Mouse (Mus musculus) cerebellum, adult 9-10 months (tissue): ENCODE results near the gene Xlr3b.
A peak's percentile ranks its signal among the peaks of the same experiment; 100 is the strongest.
"Not testable (repeated sequence)": the region's sequence is repeated elsewhere in the genome, so short reads cannot be mapped to it uniquely, and the experiment has no call there.

Source experiments
- DNase-seq: peaks from one replicate; pipeline ENCODE4 v3.0.0; 2022

The Xlr3b gene

DNA sequence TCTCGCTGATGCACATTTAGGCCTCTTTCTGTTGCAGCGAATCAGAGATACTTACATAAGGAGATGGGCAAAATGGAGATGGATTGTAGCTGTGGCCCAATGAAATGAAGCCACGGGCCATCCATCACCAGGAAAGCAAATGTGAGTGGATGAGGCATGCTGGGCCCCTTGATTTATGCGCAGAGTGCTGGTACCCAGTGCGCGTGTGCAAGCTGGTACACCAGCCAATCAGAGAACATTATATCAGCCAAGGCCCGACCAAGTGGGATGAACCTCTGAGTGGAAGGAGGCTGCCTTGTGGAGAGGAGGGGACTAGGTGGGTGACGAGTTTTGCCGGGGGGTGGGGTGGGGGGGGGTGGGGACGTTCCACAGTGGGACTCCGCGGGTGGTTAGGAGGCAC, at the start of gene Xlr3b:
Xlr3b (plus strand) TSS at position 274 of the 400 bp plus-strand sequence.
- DNase-seq, result peak; percentile 1

- not testable (repeated sequence) for DNase-seq
These were observed 48.8 kb upstream of the Xlr3b start for GRCm38 (mm10) chrX:73143218-73143618.

- DNase-seq, result not testable (repeated sequence)
These were observed 43.5 kb upstream of the Xlr3b start, which contains the start of gene Xlr5b for GRCm38 (mm10) chrX:73148496-73148895. Gene Xlr5b, plus strand, starts transcription at chrX:73148796.

- DNase-seq, result not testable (repeated sequence)
These were observed 42.7 kb upstream of the Xlr3b start, which contains the start of gene DXBay18 for GRCm38 (mm10) chrX:73149350-73149749. Gene DXBay18, minus strand, starts transcription at chrX:73149450.

DNA sequence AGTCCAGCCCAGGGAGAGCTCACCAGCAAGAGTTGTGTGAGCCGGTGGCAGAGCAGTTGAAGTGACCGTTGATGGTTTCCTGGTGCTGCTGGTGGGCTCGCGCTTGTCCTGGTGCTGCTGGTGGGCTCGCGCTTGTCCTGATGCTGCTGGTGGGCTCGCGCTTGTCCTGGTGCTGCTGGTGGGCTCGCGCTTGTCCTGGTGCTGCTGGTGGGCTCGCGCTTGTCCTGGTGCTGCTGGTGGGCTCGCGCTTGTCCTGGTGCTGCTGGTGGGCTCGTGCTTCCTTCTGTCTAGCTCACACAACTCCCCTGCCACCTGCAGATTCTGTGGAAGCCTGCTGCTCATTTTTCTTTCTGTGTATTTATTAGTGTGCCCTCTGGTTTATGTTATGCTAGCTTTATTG, 15.1 kb upstream of the Xlr3b start, which contains the start of gene Spin2d:
Spin2d (minus strand) TSS at position 101 of the 400 bp plus-strand sequence.
- DNase-seq, result not testable (repeated sequence)

DNA sequence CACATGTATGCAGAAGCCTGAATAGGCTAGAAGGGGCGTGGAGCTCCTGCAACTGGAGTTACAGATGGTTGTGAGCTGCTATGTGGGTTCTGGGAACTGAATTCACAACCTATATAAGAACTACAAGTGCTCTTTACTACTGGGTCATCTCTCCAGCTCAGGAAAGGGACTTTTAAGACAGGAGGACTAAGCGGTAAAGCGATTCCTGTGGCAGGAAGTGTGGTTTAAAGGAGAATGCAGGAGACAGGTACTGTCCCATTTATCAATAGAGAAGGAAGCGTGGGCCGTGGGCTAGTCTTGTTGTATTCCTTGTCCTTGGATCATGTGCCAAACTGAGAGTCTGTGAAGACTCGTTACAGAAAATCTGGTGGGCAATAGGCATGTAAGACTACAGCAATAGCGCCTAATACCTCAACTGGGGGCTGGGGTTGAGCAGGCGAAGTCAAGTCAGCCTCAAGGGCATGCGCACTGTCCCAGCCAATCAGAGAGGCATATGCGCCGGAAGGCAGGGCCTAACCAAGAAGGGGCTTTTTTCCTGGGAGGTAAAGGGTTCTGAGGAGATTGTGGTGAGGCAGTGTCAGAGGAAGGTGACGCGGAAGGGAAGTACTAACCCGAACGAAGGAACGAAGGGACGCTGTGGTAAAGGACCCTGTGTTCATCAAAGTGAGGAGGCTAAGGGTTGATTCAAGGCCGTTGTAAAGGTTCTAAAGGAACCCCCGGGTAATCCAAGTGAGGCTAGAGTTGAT, 22.0 kb downstream of the Xlr3b start, which contains the start of gene Xlr4b:
Xlr4b (plus strand) TSS at position 515 of the 746 bp plus-strand sequence.
- not testable (repeated sequence) for DNase-seq

DNA sequence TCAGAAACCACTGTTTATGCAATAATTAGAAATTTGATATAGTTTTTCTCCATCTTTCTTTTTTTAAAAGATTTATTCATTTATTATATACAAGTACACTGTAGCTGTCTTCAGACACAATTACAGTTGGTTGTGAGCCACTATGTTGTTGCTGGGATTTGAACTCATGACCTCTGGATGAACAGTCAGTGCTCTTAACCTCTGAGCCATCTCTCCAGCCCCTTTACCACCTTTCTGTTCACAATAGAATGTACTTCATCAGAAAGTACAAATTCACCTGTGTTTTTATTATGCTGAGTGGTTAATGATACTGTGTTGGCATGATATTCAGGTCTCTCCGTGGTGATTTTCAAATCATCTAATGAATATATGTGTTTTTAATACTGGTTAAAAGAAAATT, 33.4 kb downstream of the Xlr3b start:
- DNase-seq, result no peak

- peak; percentile 81 for DNase-seq
These were observed 36.1 kb downstream of the Xlr3b start, which contains the start of gene F8a for GRCm38 (mm10) chrX:73227914-73228605. Gene F8a, plus strand, starts transcription at chrX:73228291.

GRCm38 (mm10) chrX:73228606-73229214, 36.7 kb downstream of the Xlr3b start:
- DNase-seq, result peak; percentile 67

DNA sequence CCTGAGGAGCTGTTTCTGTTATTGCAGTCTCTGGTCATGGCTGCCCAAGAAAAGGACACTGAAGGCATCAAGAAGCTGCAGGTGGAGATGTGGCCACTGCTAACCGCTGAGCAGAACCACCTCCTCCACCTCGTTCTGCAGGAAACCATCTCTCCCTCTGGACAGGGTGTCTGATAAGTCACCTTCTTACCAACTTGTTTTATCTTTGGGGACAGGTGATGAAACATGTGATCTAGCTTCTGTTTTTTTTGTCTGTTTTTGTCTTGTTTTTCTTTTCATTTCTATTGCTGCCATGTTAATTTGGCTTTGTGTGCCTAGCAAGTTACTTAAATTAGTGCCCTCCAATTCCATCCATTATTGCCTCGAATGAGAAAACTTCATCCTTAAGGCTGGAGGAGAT, 37.3 kb downstream of the Xlr3b start:
- no peak for DNase-seq

GRCm38 (mm10) chrX:73242821-73243325, 50.9 kb downstream of the Xlr3b start, which contains the start of gene Xlr4c:
Gene Xlr4c, minus strand, starts transcription at chrX:73243130.
- DNase-seq, result not testable (repeated sequence)
